Mouse (Mus musculus) MEL (cell line): ENCODE results near the gene Mypop.

Experiments
- CHD2 ChIP-seq: IDR thresholded peaks from 2 replicates; pipeline ENCODE4 v1.6.1; 2011; ENCODE audit warnings: low read length, improper control_type of control experiment
- CTCF ChIP-seq, 3 experiments: IDR thresholded peaks in 2 of 3; conservative IDR thresholded peaks in 1 of 3; 2 replicates each; pipeline ENCODE4 v1.5.1; 2011 to 2012; ENCODE audit warnings: low read length in 3 of 3, low read depth in 2 of 3, mild to moderate bottlenecking in 2 of 3, improper control_type of control experiment in 1 of 3, inconsistent platforms in 1 of 3, mixed read lengths in 1 of 3, moderate library complexity in 1 of 3; ENCODE audit not compliant: control insufficient read depth in 1 of 3, insufficient read depth in 1 of 3, poor library complexity in 1 of 3, severe bottlenecking in 1 of 3
- E2F4 ChIP-seq: IDR thresholded peaks from 2 replicates; pipeline ENCODE4 v1.6.1; 2011; ENCODE audit warnings: low read depth, low read length, improper control_type of control experiment, borderline replicate concordance
- ETS1 ChIP-seq: IDR thresholded peaks from 2 replicates; pipeline ENCODE4 v1.6.1; 2012; ENCODE audit warnings: low read depth, mild to moderate bottlenecking, inconsistent platforms, low read length, improper control_type of control experiment, moderate library complexity
- KAT2A ChIP-seq: conservative IDR thresholded peaks from 2 replicates; pipeline ENCODE4 v1.6.1; 2012; ENCODE audit warnings: low read depth, low read length, improper control_type of control experiment, inconsistent platforms
- POLR2A ChIP-seq, 2 experiments: IDR thresholded peaks; 2 replicates each; pipeline ENCODE4 v1.6.1; 2011 to 2012; ENCODE audit warnings: low read length in 2 of 2, mild to moderate bottlenecking in 2 of 2, control low read depth in 1 of 2, improper control_type of control experiment in 1 of 2, low read depth in 1 of 2, moderate library complexity in 1 of 2; ENCODE audit not compliant: control insufficient read depth in 1 of 2, insufficient read depth in 1 of 2, poor library complexity in 1 of 2
- POLR2AphosphoS5 ChIP-seq: IDR thresholded peaks from 2 replicates; pipeline ENCODE4 v1.6.1; 2012; ENCODE audit warnings: low read depth, borderline replicate concordance, mild to moderate bottlenecking, inconsistent platforms, low read length, moderate library complexity, mixed read lengths
- RCOR1 ChIP-seq: IDR thresholded peaks from 2 replicates; pipeline ENCODE4 v1.6.1; 2012; ENCODE audit warnings: low read depth, mild to moderate bottlenecking, inconsistent platforms, low read length, improper control_type of control experiment
- TAL1 ChIP-seq: IDR thresholded peaks from 2 replicates; pipeline ENCODE4 v1.6.1; 2012; ENCODE audit warnings: mild to moderate bottlenecking, inconsistent platforms, low read length, moderate library complexity, mixed read lengths
- TCF12 ChIP-seq: IDR thresholded peaks from 2 replicates; pipeline ENCODE4 v1.6.1; 2014; ENCODE audit warnings: low read depth, mild to moderate bottlenecking, inconsistent platforms, low read length, improper control_type of control experiment, moderate library complexity

GRCm38 (mm10) chr7:18998835-18999234, 7.8 kb downstream of the Mypop start:
- TF ChIP-seq CTCF (IDR thresholded peaks at IDR 0.05 in 2 of 3, conservative IDR thresholded peaks at IDR 0.05 in 1 of 3; ENCODE audit: control insufficient read depth in 1 of 3, insufficient read depth in 1 of 3, low read depth in 2 of 3, low read length in 3 of 3, poor library complexity in 1 of 3, severe bottlenecking in 1 of 3), result peak in 2 of 3 experiments; percentile 13 to 19; a peak in 2 of 6 replicates
- no peak for TF ChIP-seq POLR2AphosphoS5
- TF ChIP-seq POLR2A (IDR thresholded peaks at IDR 0.05; ENCODE audit: control insufficient read depth in 1 of 2, insufficient read depth in 1 of 2, low read depth in 1 of 2, low read length in 2 of 2, poor library complexity in 1 of 2), result no peak
- no peak for TF ChIP-seq ETS1
- no peak for TF ChIP-seq KAT2A
- TF ChIP-seq CHD2, result no peak
- no peak for TF ChIP-seq TCF12
- TF ChIP-seq TAL1, result no peak
- no peak for TF ChIP-seq E2F4
- no peak for TF ChIP-seq RCOR1
